In genomic region chr13:80885834-80886663, GRCm38 (mm10) we compare ENCODE assay signal across 8 mouse cellular contexts. TPM values are rescaled to one million over a fixed set of nuclear protein-coding genes. Genes with fewer than 3 reads are reported as not detected.
A peak's percentile ranks its signal among the peaks of the same experiment; 100 is the strongest.
DNase-seq lines count a peak whose midpoint lies in the region; ATAC-seq and TF ChIP-seq lines count a peak whose summit lies in the region.

No protein-coding gene starts in this region.

- peak overlapping the region; percentile 98 for H3K9ac ChIP-seq in hindbrain, embryonic 11.5 days (ENCODE audit: low read depth, low read length)
- H3K9ac ChIP-seq in lung, postnatal 0 days (replicated peaks; ENCODE audit: low read depth): peak overlapping the region; percentile 90

- peak; percentile 97 for DNase-seq in NIH3T3 (ENCODE audit: low read depth)
- peak; percentile 96 for DNase-seq in cerebellum, adult 9-11 months
- DNase-seq in frontal cortex, adult 2 months (ENCODE audit: extremely low spot score in 1 of 2, low spot score in 1 of 2): peak; percentile 84 to 93
- DNase-seq in hindbrain, embryonic 11.5 days (ENCODE audit: low spot score): peak; percentile 100
- DNase-seq in layer of hippocampus, postnatal 10 days (ENCODE audit: low spot score in 2 of 2): peak; percentile 85 to 90
- DNase-seq in lung, postnatal 0 days (ENCODE audit: low spot score): peak; percentile 98
- DNase-seq in ovary, postnatal 10 days (ENCODE audit: low spot score): peak; percentile 78
- peak; percentile 98 for DNase-seq in thymus, postnatal 0 days (ENCODE audit: low spot score)

- H3K4me1 ChIP-seq in hindbrain, embryonic 11.5 days (replicated peaks; ENCODE audit: control insufficient read depth, insufficient read depth, low read length): no peaks in the 10 kb centered on the region
- H3K4me1 ChIP-seq in lung, postnatal 0 days (ENCODE audit: insufficient read depth, low read depth, low read length): peaks cover 2% of the 10 kb centered on the region; the same call in 1 of the 2 replicates

- H3K27me3 ChIP-seq in hindbrain, embryonic 11.5 days (ENCODE audit: control insufficient read depth, insufficient read depth, low read length): no peaks in the 10 kb centered on the region
- no peaks in the 10 kb centered on the region for H3K27me3 ChIP-seq in lung, postnatal 0 days (replicated peaks; ENCODE audit: insufficient read depth, low read length)

- H3K4me2 ChIP-seq in hindbrain, embryonic 11.5 days (replicated peaks; ENCODE audit: low read depth, low read length): peak overlapping the region; percentile 40
- peak overlapping the region; percentile 62 for H3K4me2 ChIP-seq in lung, postnatal 0 days (replicated peaks; ENCODE audit: low read depth, low read length)

- H3K4me3 ChIP-seq in hindbrain, embryonic 11.5 days (ENCODE audit: low read depth, low read length): peak overlapping the region; percentile 81
- H3K4me3 ChIP-seq in lung, postnatal 0 days (ENCODE audit: low read depth, low read length): peak overlapping the region; percentile 63

- no peak for TF ChIP-seq CTCF in lung, postnatal 0 days (IDR thresholded peaks at IDR 0.05)

- peaks cover 3% of the 10 kb centered on the region for H3K36me3 ChIP-seq in hindbrain, embryonic 11.5 days (ENCODE audit: control insufficient read depth, insufficient read depth, low read length)
- peaks cover 16% of the 10 kb centered on the region for H3K36me3 ChIP-seq in lung, postnatal 0 days (ENCODE audit: insufficient read depth, low read length)

- under 1% methylated on average over 64 of the region's 72 CpGs for WGBS in hindbrain, embryonic 11.5 days
- under 1% methylated on average over 53 of the region's 72 CpGs for WGBS in lung, postnatal 0 days

- H3K9me3 ChIP-seq in hindbrain, embryonic 11.5 days (ENCODE audit: control insufficient read depth, low read length): no peaks in the 10 kb centered on the region
- no peaks in the 10 kb centered on the region for H3K9me3 ChIP-seq in lung, postnatal 0 days (ENCODE audit: low read length)

- peak overlapping the region; percentile 100 for H3K27ac ChIP-seq in hindbrain, embryonic 11.5 days (ENCODE audit: low read depth, low read length)
- peak overlapping the region; percentile 99 for H3K27ac ChIP-seq in lung, postnatal 0 days (ENCODE audit: low read length)

- TF ChIP-seq EP300 in lung, postnatal 0 days (IDR thresholded peaks at IDR 0.05): no peak; the same call in none of the 2 replicates

- peak; percentile 94 for ATAC-seq in hindbrain, embryonic 11.5 days (ENCODE audit: low FRiP score)
- peak; percentile 90 for ATAC-seq in lung, postnatal 0 days

RNA-seq across cellular contexts. Expression of gene Arrdc3, which starts 2.9 kb away (rescaled TPM):
- 29.4 and 31.8 TPM in 2 replicates for polyA plus RNA-seq in frontal cortex, adult 2 months (2012; rRNA removed)
- 56.4 and 64.3 TPM in 2 replicates for polyA plus RNA-seq in hindbrain, embryonic 11.5 days (2014; fragmentation: Nextera tagmentation; extraction: Ambion mirVana)
- 10 to 100 TPM; 28.6 to 32.0 TPM for total RNA-seq in layer of hippocampus, postnatal 10 days (2021)
- polyA plus RNA-seq in lung, postnatal 0 days (2015; fragmentation: Nextera tagmentation; extraction: Ambion mirVana): 59.5 and 62.9 TPM in 2 replicates
- 14.8 and 21.3 TPM in 2 replicates for polyA plus RNA-seq in thymus, postnatal 0 days (2015; fragmentation: Nextera tagmentation; extraction: Ambion mirVana)

Comparison
In these comparisons a context has a peak if more than half of its experiments do, and no peak if none do; other contexts are left out.
1. Peak in every context shown above with its lines: DNase-seq, ATAC-seq, H3K4me3 ChIP-seq and H3K27ac ChIP-seq.